Mouse (Mus musculus) forebrain, embryonic 14.5 days (tissue): ENCODE results near the gene Tex46. TPM values are rescaled to one million over a fixed set of nuclear protein-coding genes. Genes with fewer than 3 reads are reported as not detected.

Source experiments
- ATAC-seq: fragments of 200-750 bp; cut with Nextera tagmentation; 2 replicates; pipeline ENCODE4 v1.8.0; 2017; ENCODE audit warnings: mild to moderate bottlenecking, moderate library complexity
- DNase-seq: peaks from one replicate; pipeline ENCODE4 v3.0.0-alpha.2; 2015; ENCODE audit warnings: low spot score
- H3K27ac ChIP-seq: fragments of 300-500 bp; sonication (generic); 2 replicates; pipeline ENCODE4 v1.5.1; 2014; ENCODE audit warnings: low read depth, mild to moderate bottlenecking, control low read depth, low read length, moderate library complexity
- H3K27me3 ChIP-seq: fragments of 300-500 bp; sonication (generic); replicated peaks from 2 replicates; pipeline ENCODE4 v1.6.1; 2014; ENCODE audit warnings: low read length, control low read depth, mixed read lengths; ENCODE audit not compliant: control insufficient read depth, insufficient read depth
- H3K36me3 ChIP-seq: fragments of 300-500 bp; sonication (generic); 2 replicates; pipeline ENCODE4 v1.6.1; 2014; ENCODE audit warnings: low read length, control low read depth; ENCODE audit not compliant: control insufficient read depth, insufficient read depth
- H3K4me1 ChIP-seq: fragments of 300-500 bp; sonication (generic); 2 replicates; pipeline ENCODE4 v1.6.1; 2014; ENCODE audit warnings: antibody characterized with exemption, low read length, control low read depth; ENCODE audit not compliant: control insufficient read depth, insufficient read depth
- H3K4me2 ChIP-seq: fragments of 300-500 bp; sonication (generic); 2 replicates; pipeline ENCODE4 v1.6.1; 2014; ENCODE audit warnings: mild to moderate bottlenecking, control low read depth, low read length
- H3K4me3 ChIP-seq: fragments of 300-500 bp; sonication (generic); 2 replicates; pipeline ENCODE4 v1.5.1; 2014; ENCODE audit warnings: low read depth, low read length, control low read depth
- H3K9ac ChIP-seq: fragments of 300-500 bp; sonication (generic); 2 replicates; pipeline ENCODE4 v1.6.1; 2014; ENCODE audit warnings: mild to moderate bottlenecking, low read length, control low read depth, moderate library complexity
- H3K9me3 ChIP-seq: fragments of 300-500 bp; sonication (generic); replicated peaks from 2 replicates; pipeline ENCODE4 v1.6.1; 2016; ENCODE audit warnings: low read length, control low read depth, mixed read lengths; ENCODE audit not compliant: control insufficient read depth
- WGBS: fragments of 180-500 bp; shearing (Covaris S2); extraction: QIAGEN DNeasy Blood & Tissue Kit; methylation state at CpG from one replicate; pipeline ENCODE4 v1.1.7; 2014; 5-methylcytosine and 5-hydroxymethylcytosine counted together
- microRNA-seq: library from miRNA; unstranded; fragments of <30 nt; microRNA quantifications from one replicate; pipeline ENCODE4, GENCODE M21; 2016
- polyA plus RNA-seq: library from polyadenylated mRNA; unstranded; fragments of >200 nt; fragmentation: Nextera tagmentation; extraction: Ambion mirVana; gene quantifications from 2 replicates; pipeline ENCODE4 v1.2.1, GENCODE M21; 2014

Tex46 gene
- polyA plus RNA-seq, 1 experiment from 2014 or later: not detected

GRCm38 (mm10) chr4:136652528-136652910 lies 42.3 kb downstream of the Tex46 start:
- 65% methylated on average over 11 of the region's 11 CpGs for WGBS
- DNase-seq: no peak
- ATAC-seq: no peak

GRCm38 (mm10) chr4:136653019-136653418 lies 42.8 kb downstream of the Tex46 start:
- H3K9ac ChIP-seq: no peak overlapping the region
- no peaks in the 10 kb centered on the region for H3K9me3 ChIP-seq
- ATAC-seq (no peak), DNase-seq (no peak)
- H3K36me3 ChIP-seq: peaks cover 52% of the 10 kb centered on the region
- H3K4me1 ChIP-seq: peaks cover 14% of the 10 kb centered on the region
- H3K27ac ChIP-seq: peak overlapping the region; percentile 82
- H3K4me3 ChIP-seq: no peak overlapping the region
- no peak overlapping the region for H3K4me2 ChIP-seq
- WGBS: 68% methylated on average over 6 of the region's 6 CpGs
- H3K27me3 ChIP-seq: no peaks in the 10 kb centered on the region

More at GRCm38 (mm10) chr4:136652528-136652910, 42.3 kb downstream of the Tex46 start:
- H3K4me2 ChIP-seq: no peak overlapping the region
- peak overlapping the region; percentile 82 for H3K27ac ChIP-seq
- no peaks in the 10 kb centered on the region for H3K27me3 ChIP-seq
- H3K9me3 ChIP-seq: no peaks in the 10 kb centered on the region
- peak overlapping the region; percentile 40; the same call in 1 of the 2 replicates for H3K9ac ChIP-seq
- H3K36me3 ChIP-seq: peaks cover 47% of the 10 kb centered on the region
- H3K4me3 ChIP-seq: no peak overlapping the region
- peaks cover 14% of the 10 kb centered on the region for H3K4me1 ChIP-seq

- Histone ChIP-seq H3K27ac (no peak overlapping the region), H3K9ac (no peak overlapping the region), H3K4me2 (no peak overlapping the region), H3K4me3 (no peak overlapping the region), H3K36me3 (peaks cover 59% of the 10 kb centered on the region), H3K4me1 (peaks cover 14% of the 10 kb centered on the region), H3K9me3 (no peaks in the 10 kb centered on the region), H3K27me3 (no peaks in the 10 kb centered on the region)
- no peak for DNase-seq
- ATAC-seq: no peak
- 91% methylated on average over 10 of the region's 10 CpGs for WGBS
These were observed 43.5 kb downstream of the Tex46 start for GRCm38 (mm10) chr4:136653692-136654234.

- Histone ChIP-seq H3K36me3 (peaks cover 81% of the 10 kb centered on the region), H3K4me3 (no peak overlapping the region)
- ATAC-seq: no peak
These were observed 47.7 kb downstream of the Tex46 start for GRCm38 (mm10) chr4:136657914-136658313.

More at GRCm38 (mm10) chr4:136657914-136658313, 47.7 kb downstream of the Tex46 start:
- 93% methylated on average over 3 of the region's 3 CpGs for WGBS
- peaks cover 3% of the 10 kb centered on the region for H3K4me1 ChIP-seq
- no peak overlapping the region for H3K27ac ChIP-seq
- H3K4me2 ChIP-seq: no peak overlapping the region
- no peak for DNase-seq
- no peaks in the 10 kb centered on the region for H3K27me3 ChIP-seq
- no peak overlapping the region for H3K9ac ChIP-seq
- no peaks in the 10 kb centered on the region for H3K9me3 ChIP-seq

Small RNA genes within 50 kb of the gene (microRNA-seq; reads per million reads assigned to microRNA genes)
- not detected for gene Gm22180

Other genes with a start within 250 kb of the Tex46 start
- 0.59 and 0.84 TPM in 2 replicates for gene Htr1d, start 186.9 kb upstream of the Tex46 start, polyA plus RNA-seq
- 0.32 TPM in 1 of 2 replicates, not detected in the other for gene 6030445D17Rik, start 148.2 kb upstream of the Tex46 start, polyA plus RNA-seq
- 41.7 and 53.3 TPM in 2 replicates for gene Luzp1, start 140.7 kb upstream of the Tex46 start, polyA plus RNA-seq
- 103 TPM in 2 replicates for gene Kdm1a, start 7.7 kb upstream of the Tex46 start, polyA plus RNA-seq
- gene Lactbl1, start 12.2 kb downstream of the Tex46 start, polyA plus RNA-seq: 0.10 TPM in 1 of 2 replicates, not detected in the other
- 9.3 and 9.6 TPM in 2 replicates for gene Ephb2, start 225.6 kb downstream of the Tex46 start, polyA plus RNA-seq